ENCODE assay signal across 13 mouse cellular contexts in the genomic region with DNA sequence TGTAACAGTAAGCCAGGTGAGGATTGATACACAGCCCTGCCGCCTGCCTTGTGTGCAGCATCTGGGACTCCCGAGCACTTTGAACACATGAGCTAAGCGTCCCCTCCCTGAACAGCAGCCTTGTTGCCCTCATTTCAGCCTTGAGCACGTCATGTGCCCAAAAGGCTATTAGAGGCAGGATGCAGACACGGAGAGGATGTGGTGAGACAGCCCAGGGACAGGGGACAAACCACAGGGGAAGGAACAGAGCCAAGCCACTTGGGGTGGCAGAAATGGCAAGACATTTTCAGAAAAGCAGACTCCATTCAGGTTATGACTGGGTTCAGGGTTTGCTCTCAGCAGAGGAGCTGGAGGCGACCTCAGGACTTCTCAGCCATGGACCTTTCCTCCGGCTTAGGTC. TPM values are rescaled to one million over a fixed set of nuclear protein-coding genes. Genes with fewer than 3 reads are reported as not detected.
DNase-seq lines count a peak whose midpoint lies in the region; ATAC-seq and TF ChIP-seq lines count a peak whose summit lies in the region.
"Had no signal": no experiment of that assay in that cellular context is flagged by ENCODE, and none has a peak within 500 bp of the region (broad histone marks: within the 10 kb centered on the region; RNA-seq: fewer than 3 reads in every experiment).

No protein-coding gene starts in this region.

- peak overlapping the region; percentile 91 for H3K27ac ChIP-seq in bone marrow, adult 2 months (ENCODE audit: control insufficient read depth, insufficient read depth, low read depth, low read length, poor library complexity)
- peak overlapping the region; percentile 63; the same call in 1 of the 2 replicates for H3K27ac ChIP-seq in liver, postnatal 0 days (ENCODE audit: low read depth)
- H3K27ac ChIP-seq: layer of hippocampus, adult 2 months; limb, embryonic 12.5 days had no signal

- peak; percentile 48; the same call in 1 of the 2 replicates for ATAC-seq in liver, postnatal 0 days
- ATAC-seq: intestine, embryonic 16.5 days had no signal

- DNase-seq in lung, postnatal 25 days (ENCODE audit: low spot score) = peak; percentile 36
- no peak for DNase-seq in lung, postnatal 14 days
- peak; percentile 52 for DNase-seq in liver, postnatal 0 days
- peak; percentile 59 for DNase-seq in thymus, postnatal 14 days
- DNase-seq in ovary, adult 18-20 months (ENCODE audit: low spot score) = no peak
- DNase-seq in cerebellum, adult 18-20 months = no peak
- no peak for DNase-seq in urinary bladder, postnatal 14 days (ENCODE audit: low spot score)

- 13% methylated on average over 7 of the region's 7 CpGs for WGBS in bone marrow, adult 2 months
- 46% methylated on average over 7 of the region's 7 CpGs for WGBS in liver, postnatal 0 days (ENCODE audit: insufficient replicate concordance)

- no peak for TF ChIP-seq POLR2A in bone marrow, adult 2 months (IDR thresholded peaks at IDR 0.05; ENCODE audit: borderline replicate concordance, control insufficient read depth, low read depth, low read length)

- peaks cover 17% of the 10 kb centered on the region for H3K4me1 ChIP-seq in bone marrow, adult 2 months (ENCODE audit: control insufficient read depth, insufficient read depth, low read length)
- H3K4me1 ChIP-seq in liver, postnatal 0 days (ENCODE audit: insufficient read depth) = 0 out of 2 replicates have a peak, but pooled peaks cover 2% of the 10 kb centered on the region

- no peak overlapping the region; the same call in 1 of the 2 replicates for H3K4me2 ChIP-seq in liver, postnatal 0 days (ENCODE audit: low read depth, low read length)
- H3K4me2 ChIP-seq: heart, embryonic 11.5 days; limb, embryonic 12.5 days; midbrain, embryonic 11.5 days had no signal

- TF ChIP-seq CTCF in bone marrow, adult 2 months (IDR thresholded peaks at IDR 0.05; ENCODE audit: control insufficient read depth, insufficient read depth, low read length) = peak; percentile 2; the same call in 1 of the 2 replicates
- TF ChIP-seq CTCF in liver, postnatal 0 days (IDR thresholded peaks at IDR 0.05; ENCODE audit: low read depth) = no peak

- no peak overlapping the region for H3K9ac ChIP-seq in liver, postnatal 0 days (replicated peaks)
- H3K9ac ChIP-seq: limb, embryonic 12.5 days had no signal

- peaks cover 41% of the 10 kb centered on the region for H3K36me3 ChIP-seq in liver, postnatal 0 days (replicated peaks; ENCODE audit: insufficient read depth, low read length)

- TF ChIP-seq EP300 in liver, postnatal 0 days (IDR thresholded peaks at IDR 0.05; ENCODE audit: low read depth) = no peak

- H3K4me3 ChIP-seq in bone marrow, adult 2 months (replicated peaks; ENCODE audit: control insufficient read depth, low read depth, low read length) = peak overlapping the region; percentile 16
- H3K4me3 ChIP-seq in liver, postnatal 0 days (ENCODE audit: low read depth, low read length) = no peak overlapping the region
- H3K4me3 ChIP-seq: layer of hippocampus, adult 2 months; limb, embryonic 12.5 days had no signal

- no peaks in the 10 kb centered on the region for H3K27me3 ChIP-seq in liver, postnatal 0 days (ENCODE audit: insufficient read depth, low read length)
- H3K27me3 ChIP-seq: limb, embryonic 12.5 days had no signal

- no peaks in the 10 kb centered on the region for H3K9me3 ChIP-seq in liver, postnatal 0 days (ENCODE audit: low read length)
- H3K9me3 ChIP-seq: limb, embryonic 12.5 days had no signal

RNA-seq across cellular contexts. Expression of a gene that starts 16.2 kb away (rescaled TPM):
- 9.5 and 11.7 TPM in 2 replicates for polyA plus RNA-seq in bone marrow, adult 2 months (2011; ENCODE audit: insufficient read depth, insufficient read length, low replicate concordance, missing spikeins)
- polyA plus RNA-seq in liver, postnatal 0 days (2015; fragmentation: Nextera tagmentation; extraction: Ambion mirVana) = 0.53 and 0.59 TPM in 2 replicates

RNA-seq across cellular contexts. Expression of a gene that starts 25.1 kb away (rescaled TPM):
- polyA plus RNA-seq in bone marrow, adult 2 months (2011; ENCODE audit: insufficient read depth, insufficient read length, low replicate concordance, missing spikeins) = 138 and 152 TPM in 2 replicates
- 244 and 267 TPM in 2 replicates for polyA plus RNA-seq in liver, postnatal 0 days (2015; fragmentation: Nextera tagmentation; extraction: Ambion mirVana)

RNA-seq across cellular contexts. Expression of a gene that starts 28.0 kb away (rescaled TPM):
- 7.0 and 10.7 TPM in 2 replicates for polyA plus RNA-seq in bone marrow, adult 2 months (2011; ENCODE audit: insufficient read depth, insufficient read length, low replicate concordance, missing spikeins)
- polyA plus RNA-seq in liver, postnatal 0 days (2015; fragmentation: Nextera tagmentation; extraction: Ambion mirVana) = 1.9 TPM in 2 replicates

RNA-seq across cellular contexts. Expression of a gene that starts 38.0 kb away (rescaled TPM):
- 10.4 and 11.7 TPM in 2 replicates for polyA plus RNA-seq in bone marrow, adult 2 months (2011; ENCODE audit: insufficient read depth, insufficient read length, low replicate concordance, missing spikeins)
- 5.5 and 5.8 TPM in 2 replicates for polyA plus RNA-seq in liver, postnatal 0 days (2015; fragmentation: Nextera tagmentation; extraction: Ambion mirVana)

RNA-seq across cellular contexts. Expression of a gene that starts 42.7 kb away (rescaled TPM):
- polyA plus RNA-seq in bone marrow, adult 2 months (2011; ENCODE audit: insufficient read depth, insufficient read length, low replicate concordance, missing spikeins) = 29.3 and 76.0 TPM in 2 replicates
- polyA plus RNA-seq in liver, postnatal 0 days (2015; fragmentation: Nextera tagmentation; extraction: Ambion mirVana) = 54.6 and 63.7 TPM in 2 replicates

Comparison
In these comparisons a context has a peak if more than half of its experiments do, and no peak if none do; other contexts are left out.
1. DNase-seq: peak in lung, postnatal 25 days (single experiment), liver, postnatal 0 days (single experiment) and thymus, postnatal 14 days (single experiment); none in lung, postnatal 14 days (single experiment), ovary, adult 18-20 months (single experiment), cerebellum, adult 18-20 months (0 of 2) and urinary bladder, postnatal 14 days (single experiment).